Mouse (Mus musculus) mesoderm, embryonic 11.5 days (tissue): ENCODE measurements at regions not wholly inside any gene's neighbourhood (a gene's known extent, or its start where the extent isn't known, plus 50 kb on each side); places are given as distances from the start of the nearest gene placed in this dataset.

Experiments used
- DNase-seq: peaks from one replicate; pipeline ENCODE4 v3.0.0-alpha.2; 2012; ENCODE audit warnings: low read depth, low spot score

GRCm38 (mm10) chr16:39650616-39651015, 333.5 kb upstream of the Lsamp start:
- no peak for DNase-seq

DNA sequence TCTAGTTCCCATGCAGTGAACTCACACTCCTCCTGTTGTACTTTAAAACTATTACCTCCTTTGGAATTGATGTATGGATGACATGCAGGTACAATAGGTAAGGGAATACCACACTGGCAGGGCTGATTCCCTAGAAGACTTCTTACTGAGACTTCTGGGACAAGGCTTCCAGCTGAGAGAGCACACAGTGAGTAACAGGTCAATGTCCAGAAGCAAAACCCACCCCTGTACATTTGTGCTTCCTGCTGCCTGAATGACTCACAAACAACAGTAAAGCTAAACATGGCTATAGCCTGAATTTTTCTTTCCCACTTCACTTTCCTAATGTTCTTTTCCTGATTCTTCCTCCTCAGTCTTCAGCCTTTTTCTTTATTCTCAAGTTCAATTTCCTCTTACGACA, 316.3 kb upstream of the Lsamp start:
- DNase-seq = no peak

GRCm38 (mm10) chr16:39672096-39672985, 311.8 kb upstream of the Lsamp start:
- DNase-seq = peak; percentile 22

DNA sequence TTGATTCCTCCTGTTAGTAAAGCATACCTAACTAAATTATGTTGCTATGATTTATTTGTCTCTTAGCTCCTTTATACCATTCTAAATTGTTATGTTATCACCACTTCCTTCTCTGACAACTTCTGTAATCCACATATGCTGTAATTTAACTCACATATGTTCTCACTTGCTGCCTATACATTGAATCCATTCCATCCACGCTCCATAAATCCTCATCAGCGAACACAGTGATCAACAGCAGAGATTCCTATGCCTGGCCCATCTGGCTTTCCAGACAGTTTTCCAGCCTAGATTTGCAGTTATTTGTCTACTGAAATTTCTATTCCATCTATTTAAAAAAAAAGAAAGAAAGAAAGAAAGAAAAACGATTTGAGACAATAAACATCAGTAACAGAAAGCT, 308.4 kb upstream of the Lsamp start:
- DNase-seq = peak; percentile 47

- DNase-seq = no peak
These were observed 305.9 kb upstream of the Lsamp start for GRCm38 (mm10) chr16:39678285-39678684.

DNA sequence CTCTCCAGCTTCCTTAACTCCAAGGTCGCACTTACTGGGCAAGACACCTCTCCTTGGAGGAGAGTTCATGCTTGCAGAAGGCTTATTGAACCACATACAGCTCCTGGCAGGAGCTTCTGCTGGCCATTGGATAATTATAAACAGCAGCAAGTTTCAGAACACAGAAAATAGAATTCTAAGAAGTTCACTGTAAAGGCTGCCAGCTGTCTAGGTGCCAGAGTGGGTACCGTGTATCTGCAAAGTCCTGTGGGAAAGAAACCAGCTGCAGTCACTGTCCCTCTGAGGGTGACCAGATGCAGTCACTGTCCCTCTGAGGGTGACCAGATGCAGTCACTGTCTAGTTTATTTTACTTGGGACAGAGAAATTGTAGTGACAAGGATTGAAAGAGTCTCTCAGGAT, 291.1 kb upstream of the Lsamp start:
- DNase-seq = no peak

DNA sequence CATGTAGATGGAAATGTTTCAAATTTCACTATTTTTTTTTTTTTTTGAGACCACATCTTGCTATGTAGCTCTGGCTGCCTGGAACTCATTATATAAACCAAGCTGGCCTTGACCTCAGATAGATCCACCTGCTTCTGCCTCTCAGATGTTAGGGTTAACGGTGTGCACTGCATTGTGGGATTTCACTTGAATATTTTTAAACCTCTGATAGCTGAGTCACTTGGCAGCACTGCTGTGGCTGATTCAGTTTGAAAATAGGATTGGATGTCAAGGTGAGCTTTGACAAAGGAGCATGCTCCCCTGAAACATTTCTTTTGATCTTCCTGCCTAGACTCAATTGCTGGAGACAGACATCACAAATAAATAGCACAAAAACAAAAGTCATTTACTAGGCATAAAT, 288.3 kb upstream of the Lsamp start:
- DNase-seq = no peak

DNA sequence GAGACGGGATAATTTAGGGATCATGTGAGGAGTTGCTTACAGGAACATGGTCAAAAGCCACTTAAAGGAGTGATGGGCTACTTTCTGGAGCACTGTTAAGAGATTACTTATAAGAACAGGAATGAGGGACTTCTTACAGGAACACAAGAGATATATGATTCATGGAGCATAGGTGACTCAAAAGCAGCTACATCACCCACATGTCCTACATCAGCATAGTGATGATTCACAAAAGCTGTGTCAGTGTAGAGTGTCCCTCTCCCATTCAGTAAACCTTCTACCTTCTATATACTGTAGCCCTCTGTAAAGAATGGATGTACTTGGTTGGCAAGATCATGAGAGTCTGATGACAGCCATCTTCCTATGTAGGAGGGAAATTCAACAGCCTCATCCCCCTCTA, 285.0 kb upstream of the Lsamp start:
- DNase-seq = no peak

- DNase-seq = no peak
These were observed 278.0 kb upstream of the Lsamp start for GRCm38 (mm10) chr16:39706131-39706530.

GRCm38 (mm10) chr16:39709387-39710039, 274.6 kb upstream of the Lsamp start:
- peak; percentile 21 for DNase-seq

- DNase-seq = no peak
These were observed 256.6 kb upstream of the Lsamp start for GRCm38 (mm10) chr16:39727586-39727985.

- DNase-seq = peak; percentile 6
These were observed 238.0 kb upstream of the Lsamp start for GRCm38 (mm10) chr16:39746041-39746736.

DNA sequence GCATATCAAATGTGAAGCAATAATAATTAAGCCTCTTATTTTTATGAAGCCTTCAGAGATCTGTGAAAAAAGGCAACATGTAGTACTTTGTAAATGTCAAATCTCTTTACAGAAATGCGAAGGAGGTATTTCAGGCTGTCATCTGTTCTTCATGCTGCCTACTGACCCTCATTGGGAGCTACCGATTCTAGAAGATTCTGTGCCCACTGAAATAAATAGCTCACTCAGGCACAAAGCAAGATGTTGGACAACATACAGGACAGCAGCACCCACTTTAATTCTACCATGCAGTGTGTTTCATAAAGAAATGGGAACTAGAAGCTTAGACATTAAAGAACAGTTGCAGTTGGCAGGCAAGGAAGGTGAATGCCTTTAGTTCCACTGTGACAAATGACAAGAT, 232.4 kb upstream of the Lsamp start:
- DNase-seq = no peak

DNA sequence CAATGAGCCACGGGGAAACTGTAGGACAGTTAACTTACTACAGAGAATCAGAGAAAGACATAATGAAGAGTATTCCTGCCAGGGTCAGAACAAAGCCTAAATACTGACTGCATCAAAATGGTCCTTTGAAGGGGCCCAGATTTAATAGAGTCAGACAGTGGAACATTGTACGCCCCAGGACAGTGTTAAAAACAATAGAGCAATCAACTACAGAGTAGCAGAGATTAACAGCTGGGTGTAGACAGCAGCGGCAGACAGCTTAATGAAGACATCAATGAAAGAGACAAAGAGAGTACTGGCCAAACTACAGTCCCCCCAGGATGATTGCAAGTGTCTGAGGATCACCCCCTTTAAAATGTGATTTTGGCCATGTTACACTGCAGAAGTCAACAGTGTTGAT, 183.1 kb upstream of the Lsamp start:
- DNase-seq = no peak

DNA sequence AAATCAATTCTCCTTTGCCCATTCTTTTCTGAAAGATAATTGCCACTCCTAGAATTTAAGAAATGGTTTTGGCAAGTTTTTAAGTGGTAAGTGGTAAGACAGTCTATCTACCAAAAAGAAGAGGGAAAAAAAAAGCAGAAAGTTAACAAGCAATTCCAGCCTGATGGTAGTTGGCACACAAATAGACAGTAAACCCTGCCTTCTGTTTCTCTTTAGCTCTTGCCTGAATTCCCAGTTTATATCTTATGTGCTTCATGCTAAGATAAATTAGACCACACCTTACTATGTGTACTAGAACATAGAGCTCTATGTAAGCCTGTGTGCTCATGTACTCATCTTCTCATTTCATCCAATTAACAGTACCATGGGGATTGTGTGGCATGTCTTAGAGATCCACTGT, 164.0 kb upstream of the Lsamp start:
- no peak for DNase-seq

DNA sequence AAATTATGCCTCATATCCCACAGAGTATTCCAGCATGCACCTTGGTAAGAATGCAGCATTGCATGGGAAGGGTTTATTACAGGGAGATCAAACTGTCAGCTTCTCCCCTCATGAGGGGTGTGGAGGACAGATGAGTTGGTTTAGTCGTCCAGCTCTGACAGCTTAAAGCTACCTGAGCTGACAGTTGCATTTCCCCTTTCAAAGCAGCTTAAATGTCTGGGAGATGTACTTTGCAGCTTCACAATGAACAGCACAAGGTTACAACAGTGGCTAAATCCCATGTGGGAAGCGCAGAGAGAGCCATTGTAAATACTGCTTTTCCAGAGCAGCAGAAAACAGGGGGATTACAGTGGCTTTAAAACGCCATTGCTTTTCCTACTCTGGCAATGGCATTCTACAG, 149.9 kb upstream of the Lsamp start:
- DNase-seq = no peak

GRCm38 (mm10) chr16:39881525-39881924, 102.6 kb upstream of the Lsamp start:
- no peak for DNase-seq

GRCm38 (mm10) chr16:39887944-39888343, 96.2 kb upstream of the Lsamp start:
- no peak for DNase-seq
